Mouse (Mus musculus): ENCODE results near the gene Gm9745.
"Not testable (repeated sequence)": the region's sequence is repeated elsewhere in the genome, so short reads cannot be mapped to it uniquely, and the experiment has no call there.

Gene Gm9745

DNA sequence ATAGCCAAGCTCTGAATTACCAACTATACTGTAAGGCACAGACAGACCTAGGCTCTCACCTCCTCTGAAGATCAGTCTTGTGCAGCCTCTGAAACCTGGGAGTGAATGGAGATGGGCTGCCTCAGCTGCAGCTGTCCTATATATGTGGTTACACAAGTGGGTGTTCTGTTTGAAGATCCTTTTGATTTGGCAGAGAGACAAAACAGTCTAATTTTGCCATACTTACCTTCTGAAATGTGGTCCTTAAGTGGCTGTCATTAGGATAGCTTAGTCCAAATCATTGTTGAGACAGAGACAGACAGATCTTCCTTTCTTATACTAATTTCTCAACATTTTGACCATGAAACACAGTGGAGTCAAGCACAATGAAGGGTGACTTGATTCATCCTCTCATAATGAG lies at the start of gene Gm9745:
Gene Gm9745 (minus strand): TSS at position 101 of the 400 bp plus-strand sequence.
- DNase-seq = not testable (repeated sequence)

GRCm38 (mm10) chr13:8997221-8997620 lies 49.2 kb upstream of the Gm9745 start:
- not testable (repeated sequence) for DNase-seq

DNA sequence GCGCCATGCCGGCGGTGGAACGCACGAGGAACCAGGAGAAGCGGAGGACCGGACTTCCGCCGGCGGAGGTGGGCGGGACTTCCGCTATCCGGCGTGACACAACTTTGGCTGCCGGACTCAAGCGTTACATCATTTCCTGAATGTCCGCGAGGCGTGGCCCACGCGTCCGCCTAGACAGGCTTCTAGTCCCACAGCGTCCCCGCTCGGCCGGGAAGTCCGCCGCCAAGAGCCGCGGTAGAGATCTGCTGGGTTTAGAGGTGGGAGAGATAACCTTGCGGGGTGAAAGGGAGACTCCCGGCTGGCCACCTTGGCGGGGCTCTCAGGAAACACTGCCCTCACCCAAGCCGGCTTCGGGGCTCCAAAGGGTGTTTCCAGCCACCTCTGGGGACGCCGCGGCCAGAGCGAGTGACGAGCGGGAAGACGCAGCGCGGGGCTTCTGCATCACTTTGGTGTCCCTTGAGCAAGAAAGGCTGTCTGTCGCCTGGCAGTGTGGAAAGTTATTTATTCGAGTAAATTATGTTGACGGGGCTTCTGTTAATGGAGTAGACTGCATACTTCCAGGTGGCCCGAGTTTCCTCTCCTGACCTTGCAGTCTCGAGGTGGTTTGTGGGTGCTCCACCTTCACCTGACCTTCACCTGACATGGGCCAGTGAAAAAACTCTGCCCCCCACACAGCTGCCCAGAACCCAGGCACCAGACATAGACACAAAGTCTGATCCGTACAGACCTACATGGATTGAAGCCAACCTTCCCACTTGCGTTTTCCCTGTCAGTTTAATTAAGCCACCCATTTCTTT lies 48.2 kb upstream of the Gm9745 start, which contains the start of gene Gtpbp4:
Gene Gtpbp4 (minus strand): TSS at position 94 of the 797 bp plus-strand sequence.
- DNase-seq = peak; percentile 97

DNA sequence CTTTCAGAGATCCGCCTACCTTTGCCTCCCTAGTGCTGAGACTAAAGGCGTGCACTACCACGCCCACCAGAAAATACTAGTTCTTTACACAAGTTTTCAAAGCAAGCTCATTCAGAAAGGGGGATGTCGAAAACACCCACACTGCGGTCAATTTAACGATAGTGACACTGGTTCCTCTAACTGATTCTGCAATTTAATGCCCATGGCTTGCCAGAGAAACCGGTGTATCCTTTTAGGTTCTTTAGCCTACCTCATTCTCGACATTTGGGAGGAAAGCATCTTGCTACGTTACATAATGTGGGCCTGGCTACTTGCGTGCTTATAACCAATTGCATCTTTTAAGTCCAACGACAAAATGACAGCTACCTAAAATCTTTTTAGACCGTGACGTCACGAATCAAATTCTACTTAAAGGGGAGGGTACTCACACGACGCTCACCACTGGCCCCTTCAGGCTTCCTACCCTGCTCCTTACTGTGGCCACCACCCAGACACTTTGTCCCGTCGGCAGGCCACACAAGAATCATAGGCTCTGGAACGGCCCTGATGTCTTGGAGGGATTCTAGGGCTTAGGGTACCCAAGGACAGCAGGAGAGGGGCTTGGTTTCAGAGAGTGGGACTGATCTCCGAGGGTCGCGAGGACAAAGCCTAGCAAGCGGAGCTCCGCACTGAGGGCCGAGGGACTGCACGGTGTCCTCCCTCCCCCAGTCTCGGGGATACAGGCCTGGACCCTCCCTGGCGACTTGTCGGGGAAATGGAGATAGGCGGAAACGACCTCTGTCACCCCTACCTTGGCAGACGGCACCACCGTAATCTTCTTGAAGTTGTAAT lies 47.3 kb upstream of the Gm9745 start:
- peak; percentile 2 for DNase-seq

DNA sequence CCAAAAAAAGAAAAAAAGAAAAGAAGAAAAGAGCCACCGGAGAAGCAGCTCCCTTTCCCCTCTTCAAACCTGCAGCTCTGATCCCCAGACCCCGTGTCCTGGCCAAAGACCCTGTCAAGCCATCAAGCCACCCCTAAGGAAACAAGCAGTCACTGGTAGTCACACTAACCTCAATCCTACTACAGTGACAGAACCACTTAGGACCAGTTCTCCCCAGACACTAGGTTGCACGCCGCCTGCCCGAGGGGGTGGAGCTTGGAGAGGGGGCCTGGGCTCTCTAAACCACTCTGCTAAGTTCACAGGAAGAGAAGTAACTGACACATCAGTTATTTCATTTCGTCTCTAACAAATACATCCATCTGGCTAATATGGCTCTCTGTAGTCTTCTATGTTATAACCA lies 44.2 kb upstream of the Gm9745 start:
- no peak for DNase-seq

- DNase-seq = no peak
These were observed 24.9 kb upstream of the Gm9745 start for GRCm38 (mm10) chr13:8972972-8973371.

- DNase-seq = no peak
These were observed 24.3 kb upstream of the Gm9745 start for GRCm38 (mm10) chr13:8972369-8972768.

- no peak for DNase-seq
These were observed 19.7 kb upstream of the Gm9745 start for GRCm38 (mm10) chr13:8967742-8968141.

- DNase-seq = no peak
These were observed 17.2 kb upstream of the Gm9745 start for GRCm38 (mm10) chr13:8965224-8965623.

GRCm38 (mm10) chr13:8962266-8962665 lies 14.2 kb upstream of the Gm9745 start:
- not testable (repeated sequence) for DNase-seq

- not testable (repeated sequence) for DNase-seq
These were observed 13.3 kb upstream of the Gm9745 start for GRCm38 (mm10) chr13:8961128-8961888.

- not testable (repeated sequence) for DNase-seq
These were observed 11.5 kb upstream of the Gm9745 start for GRCm38 (mm10) chr13:8959554-8959953.

GRCm38 (mm10) chr13:8959058-8959457 lies 11.0 kb upstream of the Gm9745 start:
- not testable (repeated sequence) for DNase-seq

- DNase-seq = not testable (repeated sequence)
These were observed 8.8 kb upstream of the Gm9745 start for GRCm38 (mm10) chr13:8956873-8957272.

GRCm38 (mm10) chr13:8955127-8955526 lies 7.1 kb upstream of the Gm9745 start:
- not testable (repeated sequence) for DNase-seq

- DNase-seq = not testable (repeated sequence)
These were observed 4.5 kb upstream of the Gm9745 start, which contains the start of gene Idi2 for GRCm38 (mm10) chr13:8952563-8952962. Idi2 (plus strand) TSS chr13:8952863.

DNA sequence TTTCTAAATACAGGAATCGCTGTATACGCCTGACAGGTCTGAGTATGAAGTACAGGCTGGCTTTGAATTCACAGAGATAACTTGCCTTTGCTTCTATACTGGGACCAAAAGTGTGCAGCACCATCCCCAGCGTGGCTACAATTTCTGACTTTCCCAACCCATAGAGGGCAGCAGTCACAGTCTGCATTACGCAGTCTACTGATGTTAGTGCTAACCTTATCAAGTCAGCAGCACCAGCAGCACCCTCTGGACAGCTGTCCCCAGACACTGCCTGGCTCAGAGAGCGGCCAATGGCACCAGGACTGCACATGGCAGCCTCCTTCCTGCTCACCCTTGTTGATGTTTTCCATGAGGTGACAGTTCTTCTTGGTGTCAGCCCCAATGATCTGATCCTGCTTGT lies 4.2 kb downstream of the Gm9745 start:
- not testable (repeated sequence) for DNase-seq

DNA sequence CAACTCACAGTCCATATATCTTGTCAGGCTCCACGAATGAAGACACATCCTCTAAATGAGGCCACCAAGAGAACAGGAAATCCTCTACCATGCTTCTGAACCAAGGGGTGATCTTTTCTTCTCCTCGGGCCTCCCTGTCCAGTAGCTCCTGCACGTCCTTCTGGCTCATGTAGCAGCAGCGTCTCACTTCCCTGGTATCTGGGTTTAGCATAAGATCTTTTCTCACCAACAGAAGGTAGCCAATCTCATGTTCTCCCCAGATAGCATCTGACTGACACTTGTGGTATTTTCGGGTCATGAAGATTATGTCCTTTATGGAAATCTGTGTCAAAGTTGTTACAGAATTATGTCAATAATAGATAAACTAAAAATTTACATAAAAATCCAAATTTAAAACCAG lies 6.3 kb downstream of the Gm9745 start:
- DNase-seq = not testable (repeated sequence)

- not testable (repeated sequence) for DNase-seq
These were observed 6.9 kb downstream of the Gm9745 start for GRCm38 (mm10) chr13:8941110-8941509.

DNA sequence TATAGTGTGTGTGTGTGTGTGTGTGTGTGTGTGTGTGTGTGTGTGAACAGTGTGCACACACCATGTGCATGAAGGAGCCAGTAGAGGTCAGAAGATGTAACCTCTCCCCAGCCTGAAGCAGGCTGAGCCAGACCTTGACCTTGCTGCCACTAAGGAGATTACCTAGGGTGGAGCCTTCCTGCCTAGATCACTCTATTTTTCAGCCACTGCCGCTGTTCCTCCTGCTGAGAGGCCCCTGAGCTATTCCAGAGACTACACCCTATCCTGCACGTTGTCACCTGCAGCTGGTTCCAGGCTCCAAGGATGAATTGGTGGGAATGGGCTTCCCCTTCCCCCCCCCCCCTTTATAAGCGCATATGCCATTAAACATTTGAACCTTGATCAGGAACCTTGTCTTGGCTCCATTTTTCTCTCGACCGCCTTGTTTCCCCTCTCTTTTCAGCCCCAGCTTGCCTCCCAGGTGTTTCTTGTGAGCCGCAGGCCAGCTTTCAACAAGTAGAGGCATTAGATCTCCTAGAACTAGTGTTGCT lies 10.4 kb downstream of the Gm9745 start:
- not testable (repeated sequence) for DNase-seq

- no peak for DNase-seq
These were observed 14.5 kb downstream of the Gm9745 start for GRCm38 (mm10) chr13:8933499-8933898.

- DNase-seq = not testable (repeated sequence)
These were observed 34.1 kb downstream of the Gm9745 start for GRCm38 (mm10) chr13:8913890-8914289.

Measured in lung, postnatal 10 days (tissue).